Mouse (Mus musculus) midbrain, embryonic 12.5 days (tissue): ENCODE measurements around the gene Zfp653. TPM values are rescaled to one million over a fixed set of nuclear protein-coding genes. Genes with fewer than 3 reads are reported as not detected.

Source experiments
- ATAC-seq: fragments of 200-750 bp; cut with Nextera tagmentation; 2 replicates; pipeline ENCODE4 v1.8.0; 2017; ENCODE audit warnings: low read depth, moderate TSS enrichment, moderate library complexity; ENCODE audit not compliant: low FRiP score
- H3K27ac ChIP-seq: fragments of 300-500 bp; sonication (generic); replicated peaks from 2 replicates; pipeline ENCODE4 v1.5.1; 2016; ENCODE audit warnings: mild to moderate bottlenecking
- H3K27me3 ChIP-seq: fragments of 300-500 bp; sonication (generic); 2 replicates; pipeline ENCODE4 v1.6.1; 2016; ENCODE audit warnings: mild to moderate bottlenecking
- H3K36me3 ChIP-seq: fragments of 300-500 bp; sonication (generic); 2 replicates; pipeline ENCODE4 v1.6.1; 2016
- H3K4me1 ChIP-seq: fragments of 300-500 bp; sonication (generic); 2 replicates; pipeline ENCODE4 v1.6.1; 2016
- H3K4me2 ChIP-seq: fragments of 300-500 bp; sonication (generic); replicated peaks from 2 replicates; pipeline ENCODE4 v1.6.1; 2016; ENCODE audit warnings: mild to moderate bottlenecking, moderate library complexity
- H3K4me3 ChIP-seq: fragments of 300-500 bp; sonication (generic); 2 replicates; pipeline ENCODE4 v1.5.1; 2016; ENCODE audit warnings: mild to moderate bottlenecking
- H3K9ac ChIP-seq: fragments of 300-500 bp; sonication (generic); replicated peaks from 2 replicates; pipeline ENCODE4 v1.6.1; 2016; ENCODE audit warnings: mild to moderate bottlenecking, moderate library complexity
- H3K9me3 ChIP-seq: fragments of 300-500 bp; sonication (generic); 2 replicates; pipeline ENCODE4 v1.6.1; 2016; ENCODE audit warnings: mild to moderate bottlenecking
- WGBS: fragments of 180-500 bp; shearing (Covaris S2); methylation state at CpG from one replicate; pipeline ENCODE4 v1.1.7; 2016; 5-methylcytosine and 5-hydroxymethylcytosine counted together
- polyA plus RNA-seq: library from polyadenylated mRNA; unstranded; fragments of >200 nt; fragmentation: Nextera tagmentation; extraction: Ambion mirVana; gene quantifications from 2 replicates; pipeline ENCODE4 v1.2.1, GENCODE M21; 2016

Zfp653 gene
- polyA plus RNA-seq, 1 experiment from 2014 or later: 21.2 TPM

GRCm38 (mm10) chr9:22065642-22066041 is 5.5 kb downstream of the Zfp653 start:
- no peak for ATAC-seq
- H3K4me2 ChIP-seq: no peak overlapping the region
- H3K27ac ChIP-seq: no peak overlapping the region
- 95% methylated on average over 11 of the region's 11 CpGs for WGBS
- H3K9ac ChIP-seq: no peak overlapping the region
- peaks cover 11% of the 10 kb centered on the region for H3K4me1 ChIP-seq
- H3K27me3 ChIP-seq: no peaks in the 10 kb centered on the region
- peaks cover 75% of the 10 kb centered on the region for H3K36me3 ChIP-seq
- no peak overlapping the region for H3K4me3 ChIP-seq
- H3K9me3 ChIP-seq: no peaks in the 10 kb centered on the region

GRCm38 (mm10) chr9:22064341-22064740 is 6.8 kb downstream of the Zfp653 start:
- Histone ChIP-seq H3K4me1 (no peaks in the 10 kb centered on the region), H3K27ac (no peak overlapping the region), H3K9ac (no peak overlapping the region), H3K4me2 (no peak overlapping the region), H3K4me3 (no peak overlapping the region), H3K9me3 (no peaks in the 10 kb centered on the region), H3K36me3 (peaks cover 84% of the 10 kb centered on the region), H3K27me3 (no peaks in the 10 kb centered on the region)
- ATAC-seq: no peak
- WGBS: 96% methylated on average over 3 of the region's 3 CpGs

- 84% methylated on average over 2 of the region's 2 CpGs for WGBS
- ATAC-seq: no peak
These were observed 9.8 kb downstream of the Zfp653 start for GRCm38 (mm10) chr9:22061339-22061738.

GRCm38 (mm10) chr9:22058011-22058424 is 13.2 kb downstream of the Zfp653 start:
- Histone ChIP-seq H3K4me1 (peaks cover 10% of the 10 kb centered on the region), H3K9me3 (no peaks in the 10 kb centered on the region), H3K4me3 (no peak overlapping the region), H3K27ac (no peak overlapping the region), H3K4me2 (no peak overlapping the region), H3K36me3 (peaks cover 57% of the 10 kb centered on the region), H3K9ac (no peak overlapping the region), H3K27me3 (peaks cover 25% of the 10 kb centered on the region)
- ATAC-seq: no peak
- 93% methylated on average over 9 of the region's 9 CpGs for WGBS

More at GRCm38 (mm10) chr9:22061339-22061738, 9.8 kb downstream of the Zfp653 start:
- Histone ChIP-seq H3K4me2 (no peak overlapping the region), H3K36me3 (peaks cover 90% of the 10 kb centered on the region), H3K27me3 (0 out of 2 replicates have a peak, but pooled peaks cover 3% of the 10 kb centered on the region), H3K9ac (no peak overlapping the region), H3K9me3 (no peaks in the 10 kb centered on the region), H3K27ac (no peak overlapping the region), H3K4me1 (no peaks in the 10 kb centered on the region), H3K4me3 (no peak overlapping the region)

- H3K27ac ChIP-seq: no peak overlapping the region
- no peak overlapping the region for H3K9ac ChIP-seq
- H3K27me3 ChIP-seq: peaks cover 33% of the 10 kb centered on the region
- ATAC-seq: no peak
- H3K4me1 ChIP-seq: peaks cover 12% of the 10 kb centered on the region
- H3K4me2 ChIP-seq: no peak overlapping the region
- no peaks in the 10 kb centered on the region for H3K9me3 ChIP-seq
- 96% methylated on average over 9 of the region's 9 CpGs for WGBS
- H3K4me3 ChIP-seq: no peak overlapping the region
- H3K36me3 ChIP-seq: peaks cover 49% of the 10 kb centered on the region
These were observed 14.1 kb downstream of the Zfp653 start for GRCm38 (mm10) chr9:22057031-22057517.

GRCm38 (mm10) chr9:22056303-22056910 is 14.8 kb downstream of the Zfp653 start:
- Histone ChIP-seq H3K9me3 (no peaks in the 10 kb centered on the region), H3K9ac (no peak overlapping the region), H3K27ac (no peak overlapping the region), H3K4me1 (peaks cover 14% of the 10 kb centered on the region), H3K4me3 (no peak overlapping the region), H3K36me3 (peaks cover 42% of the 10 kb centered on the region), H3K4me2 (no peak overlapping the region), H3K27me3 (peaks cover 39% of the 10 kb centered on the region)
- 79% methylated on average over 9 of the region's 9 CpGs for WGBS
- ATAC-seq: no peak

GRCm38 (mm10) chr9:22055713-22056112 is 15.5 kb downstream of the Zfp653 start:
- ATAC-seq: no peak
- peaks cover 14% of the 10 kb centered on the region for H3K4me1 ChIP-seq
- H3K9ac ChIP-seq: no peak overlapping the region
- peaks cover 46% of the 10 kb centered on the region for H3K27me3 ChIP-seq
- no peak overlapping the region for H3K4me3 ChIP-seq
- WGBS: 43% methylated on average over 29 of the region's 29 CpGs
- peaks cover 35% of the 10 kb centered on the region for H3K36me3 ChIP-seq
- H3K4me2 ChIP-seq: no peak overlapping the region
- no peaks in the 10 kb centered on the region for H3K9me3 ChIP-seq
- H3K27ac ChIP-seq: no peak overlapping the region

- WGBS: 2% methylated on average over 32 of the region's 32 CpGs
- Histone ChIP-seq H3K4me2 (peak overlapping the region; percentile 45), H3K9ac (no peak overlapping the region), H3K4me3 (peak overlapping the region; percentile 13), H3K4me1 (peaks cover 23% of the 10 kb centered on the region), H3K27me3 (peaks cover 47% of the 10 kb centered on the region), H3K36me3 (peaks cover 27% of the 10 kb centered on the region), H3K27ac (peak overlapping the region; percentile 36; the same call in 1 of the 2 replicates), H3K9me3 (no peaks in the 10 kb centered on the region)
- ATAC-seq: peak; percentile 11; the same call in 1 of the 2 replicates
These were observed 16.6 kb downstream of the Zfp653 start for GRCm38 (mm10) chr9:22054411-22055076.

GRCm38 (mm10) chr9:22053657-22054056 is 17.5 kb downstream of the Zfp653 start:
- H3K27ac ChIP-seq: no peak overlapping the region
- H3K36me3 ChIP-seq: peaks cover 23% of the 10 kb centered on the region
- no peak overlapping the region for H3K9ac ChIP-seq
- ATAC-seq: no peak
- peaks cover 32% of the 10 kb centered on the region for H3K4me1 ChIP-seq
- H3K27me3 ChIP-seq: peaks cover 47% of the 10 kb centered on the region
- H3K4me2 ChIP-seq: no peak overlapping the region
- 36% methylated on average over 6 of the region's 7 CpGs for WGBS
- no peak overlapping the region for H3K4me3 ChIP-seq
- no peaks in the 10 kb centered on the region for H3K9me3 ChIP-seq

GRCm38 (mm10) chr9:22051958-22052254 is 19.3 kb downstream of the Zfp653 start, which contains the start of gene Elavl3:
Elavl3 (minus strand) TSS chr9:22052023.
- no peaks in the 10 kb centered on the region for H3K9me3 ChIP-seq
- peak; percentile 79 for ATAC-seq
- H3K36me3 ChIP-seq: peaks cover 6% of the 10 kb centered on the region
- H3K4me3 ChIP-seq: peak within 1 kb of the TSS; percentile 95
- H3K4me2 ChIP-seq: peak within 1 kb of the TSS; percentile 73
- peaks cover 48% of the 10 kb centered on the region for H3K4me1 ChIP-seq
- H3K9ac ChIP-seq: peak within 1 kb of the TSS; percentile 96
- peak within 1 kb of the TSS; percentile 93 for H3K27ac ChIP-seq
- H3K27me3 ChIP-seq: peaks cover 47% of the 10 kb centered on the region
- WGBS: 2% methylated on average over 24 of the region's 28 CpGs

- Histone ChIP-seq H3K36me3 (0 out of 2 replicates have a peak, but pooled peaks cover 3% of the 10 kb centered on the region), H3K4me1 (peaks cover 52% of the 10 kb centered on the region), H3K4me3 (peak overlapping the region; percentile 95), H3K9me3 (no peaks in the 10 kb centered on the region), H3K4me2 (peak overlapping the region; percentile 73), H3K27ac (peak overlapping the region; percentile 93), H3K27me3 (peaks cover 44% of the 10 kb centered on the region), H3K9ac (peak overlapping the region; percentile 96)
- WGBS: 1% methylated on average over 54 of the region's 67 CpGs
- peak; percentile 32 for ATAC-seq
These were observed 19.8 kb downstream of the Zfp653 start for GRCm38 (mm10) chr9:22051161-22051957.
